In the genomic region with DNA sequence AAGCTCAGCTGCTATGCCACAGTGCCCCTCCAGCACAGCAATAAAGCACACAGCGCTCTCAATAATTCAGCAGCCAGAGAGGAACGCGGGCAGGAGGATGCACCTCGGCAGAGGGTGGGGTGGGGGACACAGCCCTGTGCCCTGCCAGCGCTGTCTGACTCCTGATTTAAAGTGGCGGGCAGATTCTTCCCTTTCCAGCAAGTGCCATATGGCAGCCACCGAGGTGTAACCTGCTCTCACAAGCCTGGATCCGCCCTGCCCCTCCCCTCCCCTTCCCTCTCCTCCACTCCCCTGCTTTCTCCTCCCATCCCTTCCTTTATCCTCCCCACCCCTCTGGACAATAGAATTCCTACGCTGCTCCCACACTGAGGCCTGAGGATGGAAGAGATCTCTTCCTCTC, we compare ENCODE assay signal across 14 mouse cellular contexts.
DNase-seq lines count a peak whose midpoint lies in the region; ATAC-seq lines count a peak whose summit lies in the region.
"Had no signal": no experiment of that assay in that cellular context is flagged by ENCODE, and none has a peak within 500 bp of the region (broad histone marks: within the 10 kb centered on the region; RNA-seq: fewer than 3 reads in every experiment).

No protein-coding gene starts in this region.

- H3K27me3 ChIP-seq in midbrain, embryonic 11.5 days (ENCODE audit: control insufficient read depth, insufficient read depth, low read length) = no peaks in the 10 kb centered on the region
- H3K27me3 ChIP-seq in midbrain, embryonic 10.5 days (ENCODE audit: low read depth, poor library complexity, severe bottlenecking) = 0 out of 2 replicates have a peak, but pooled peaks cover 4% of the 10 kb centered on the region
- H3K27me3 ChIP-seq in hindbrain, embryonic 16.5 days (replicated peaks; ENCODE audit: control insufficient read depth, insufficient read depth, low read length) = no peaks in the 10 kb centered on the region
- peaks cover 4% of the 10 kb centered on the region; the same call in 1 of the 2 replicates for H3K27me3 ChIP-seq in kidney, embryonic 14.5 days (ENCODE audit: control insufficient read depth, insufficient read depth, low read length)

- no peak overlapping the region for H3K27ac ChIP-seq in midbrain, embryonic 11.5 days (ENCODE audit: low read depth, low read length)
- H3K27ac ChIP-seq in midbrain, embryonic 10.5 days (replicated peaks) = no peak overlapping the region
- H3K27ac ChIP-seq in hindbrain, embryonic 16.5 days (ENCODE audit: low read depth, low read length) = peak overlapping the region; percentile 67
- H3K27ac ChIP-seq in kidney, embryonic 14.5 days (ENCODE audit: low read depth, low read length) = no peak overlapping the region
- H3K27ac ChIP-seq: kidney, postnatal 0 days; left cerebral cortex, adult 2 months; liver, embryonic 12.5 days; macrophage had no signal

- WGBS in midbrain, embryonic 11.5 days = 6% methylated on average over 7 of the region's 9 CpGs
- 5% methylated on average over 9 of the region's 9 CpGs for WGBS in midbrain, embryonic 10.5 days
- WGBS in hindbrain, embryonic 16.5 days = 4% methylated on average over 9 of the region's 9 CpGs
- 0% methylated on average over 9 of the region's 9 CpGs for WGBS in kidney, embryonic 14.5 days

- no peaks in the 10 kb centered on the region for H3K9me3 ChIP-seq in midbrain, embryonic 11.5 days (ENCODE audit: control insufficient read depth, low read length)
- no peaks in the 10 kb centered on the region for H3K9me3 ChIP-seq in midbrain, embryonic 10.5 days (replicated peaks)
- H3K9me3 ChIP-seq in hindbrain, embryonic 16.5 days (ENCODE audit: control insufficient read depth, low read length) = no peaks in the 10 kb centered on the region
- no peaks in the 10 kb centered on the region for H3K9me3 ChIP-seq in kidney, embryonic 14.5 days (ENCODE audit: control insufficient read depth, low read length)
- H3K9me3 ChIP-seq: liver, embryonic 12.5 days had no signal

- H3K36me3 ChIP-seq in midbrain, embryonic 11.5 days (ENCODE audit: control insufficient read depth, insufficient read depth, low read length) = no peaks in the 10 kb centered on the region
- H3K36me3 ChIP-seq in midbrain, embryonic 10.5 days = no peaks in the 10 kb centered on the region
- no peaks in the 10 kb centered on the region for H3K36me3 ChIP-seq in hindbrain, embryonic 16.5 days (ENCODE audit: control insufficient read depth, insufficient read depth, low read length)
- no peaks in the 10 kb centered on the region for H3K36me3 ChIP-seq in kidney, embryonic 14.5 days (ENCODE audit: control insufficient read depth, insufficient read depth, low read length)
- H3K36me3 ChIP-seq: liver, embryonic 12.5 days had no signal

- H3K9ac ChIP-seq in midbrain, embryonic 11.5 days (ENCODE audit: low read length) = no peak overlapping the region
- H3K9ac ChIP-seq in hindbrain, embryonic 16.5 days (ENCODE audit: low read depth, low read length) = peak overlapping the region; percentile 8
- H3K9ac ChIP-seq in kidney, embryonic 14.5 days (ENCODE audit: low read depth, low read length) = no peak overlapping the region
- H3K9ac ChIP-seq: liver, embryonic 12.5 days had no signal

- no peak overlapping the region for H3K4me3 ChIP-seq in midbrain, embryonic 11.5 days (ENCODE audit: low read depth, low read length)
- H3K4me3 ChIP-seq in midbrain, embryonic 10.5 days = no peak overlapping the region
- H3K4me3 ChIP-seq in hindbrain, embryonic 16.5 days (ENCODE audit: low read length) = no peak overlapping the region
- H3K4me3 ChIP-seq in kidney, embryonic 14.5 days (ENCODE audit: low read length) = no peak overlapping the region
- H3K4me3 ChIP-seq: left cerebral cortex, adult 2 months; liver, embryonic 12.5 days had no signal

- H3K4me1 ChIP-seq in midbrain, embryonic 11.5 days (ENCODE audit: control insufficient read depth, insufficient read depth, low read length) = peaks cover 8% of the 10 kb centered on the region; the same call in 1 of the 2 replicates
- H3K4me1 ChIP-seq in midbrain, embryonic 10.5 days = peaks cover 26% of the 10 kb centered on the region
- H3K4me1 ChIP-seq in hindbrain, embryonic 16.5 days (ENCODE audit: control insufficient read depth, insufficient read depth, low read depth, low read length) = peaks cover 31% of the 10 kb centered on the region
- no peaks in the 10 kb centered on the region for H3K4me1 ChIP-seq in kidney, embryonic 14.5 days (ENCODE audit: control insufficient read depth, insufficient read depth, low read length)
- H3K4me1 ChIP-seq: liver, embryonic 12.5 days had no signal

- DNase-seq in midbrain, embryonic 11.5 days (ENCODE audit: low spot score, missing footprints) = no peak
- DNase-seq in midbrain, embryonic 10.5 days (ENCODE audit: low spot score) = no peak
- DNase-seq in cerebellum, postnatal 14 days = peak; percentile 73 to 81
- DNase-seq in retina, postnatal 1 day = peak; percentile 32
- no peak for DNase-seq in right cerebral cortex, postnatal 36 days (ENCODE audit: low spot score in 2 of 2)
- DNase-seq in adrenal gland, postnatal 10 days = no peak
- DNase-seq: heart, adult 18-20 months; heart, postnatal 36 days had no signal

- ATAC-seq in midbrain, embryonic 11.5 days (ENCODE audit: low FRiP score) = no peak
- ATAC-seq in hindbrain, embryonic 16.5 days = peak; percentile 28; the same call in 1 of the 2 replicates
- no peak for ATAC-seq in kidney, embryonic 14.5 days (ENCODE audit: low FRiP score, low TSS enrichment)
- ATAC-seq: liver, embryonic 12.5 days had no signal

- H3K4me2 ChIP-seq in midbrain, embryonic 11.5 days = peak overlapping the region; percentile 4; the same call in 1 of the 2 replicates
- no peak overlapping the region; the same call in 1 of the 2 replicates for H3K4me2 ChIP-seq in hindbrain, embryonic 16.5 days (ENCODE audit: low read length)
- H3K4me2 ChIP-seq in kidney, embryonic 14.5 days (replicated peaks; ENCODE audit: low read depth, low read length) = no peak overlapping the region
- H3K4me2 ChIP-seq: liver, embryonic 12.5 days had no signal

Comparison
In these comparisons a context has a peak if more than half of its experiments do, and no peak if none do; other contexts are left out.
1. DNase-seq: peak in cerebellum, postnatal 14 days (2 of 2) and retina, postnatal 1 day (single experiment); none in midbrain, embryonic 11.5 days (single experiment), midbrain, embryonic 10.5 days (single experiment), right cerebral cortex, postnatal 36 days (0 of 2) and adrenal gland, postnatal 10 days (single experiment).